Mouse (Mus musculus): ENCODE measurements at regions not wholly inside any gene's neighbourhood (a gene's known extent, or its start where the extent isn't known, plus 50 kb on each side); places are given as distances from the start of the nearest gene placed in this dataset.

DNA sequence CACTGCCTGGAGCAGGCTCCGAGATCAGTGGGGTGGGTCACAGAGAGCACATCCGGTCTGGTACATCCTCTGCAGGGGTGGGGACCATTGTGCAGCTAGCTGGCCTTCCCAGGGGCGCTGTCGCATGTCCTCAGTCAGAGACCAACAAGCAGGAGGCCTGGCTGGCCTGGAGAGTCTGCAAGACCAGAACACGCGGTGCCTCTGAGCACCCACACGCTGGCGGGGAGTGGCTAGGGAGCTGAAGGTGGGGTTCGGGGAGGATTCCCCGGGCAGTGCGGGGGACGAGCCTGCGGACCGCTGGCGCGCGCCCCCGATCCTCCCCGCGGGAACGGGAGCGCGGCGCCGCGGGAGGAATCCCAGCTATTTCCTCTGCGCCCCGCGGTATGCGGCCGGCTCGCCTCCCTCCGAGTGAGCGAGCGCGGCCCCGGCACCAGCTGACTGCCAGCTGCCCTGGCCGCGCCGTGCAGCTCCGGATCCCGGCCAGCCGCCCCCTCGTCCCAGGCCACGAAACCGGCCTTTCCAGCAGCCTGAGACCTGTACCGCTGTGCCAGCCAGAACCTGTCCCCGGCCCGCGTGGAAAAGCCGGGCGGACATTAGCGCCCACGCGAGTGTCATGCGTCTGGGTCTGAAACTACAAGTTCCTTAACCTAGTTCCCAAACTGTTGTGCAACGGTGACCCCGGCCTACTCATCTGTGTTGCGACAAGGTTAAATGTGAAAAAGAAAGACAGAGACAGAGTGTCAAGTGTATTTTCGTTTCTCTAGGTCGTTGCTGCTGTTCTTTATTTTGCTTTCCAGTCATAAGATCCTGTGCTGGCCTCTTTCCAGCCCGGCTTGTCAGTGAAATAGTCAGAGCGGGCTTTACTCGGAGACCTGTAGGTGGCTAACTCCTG is 61.2 kb downstream of the Pkdcc start:
- peak overlapping the region; percentile 75 for H3K4me3 ChIP-seq
- peak; percentile 27 to 61 for DNase-seq (ENCODE audit: low spot score in 2 of 2)
- TF ChIP-seq CTCF (conservative IDR thresholded peaks at IDR 0.05) = peak; percentile 20; the same call in 1 of the 2 replicates
- peak overlapping the region; percentile 96 for H3K27ac ChIP-seq

DNA sequence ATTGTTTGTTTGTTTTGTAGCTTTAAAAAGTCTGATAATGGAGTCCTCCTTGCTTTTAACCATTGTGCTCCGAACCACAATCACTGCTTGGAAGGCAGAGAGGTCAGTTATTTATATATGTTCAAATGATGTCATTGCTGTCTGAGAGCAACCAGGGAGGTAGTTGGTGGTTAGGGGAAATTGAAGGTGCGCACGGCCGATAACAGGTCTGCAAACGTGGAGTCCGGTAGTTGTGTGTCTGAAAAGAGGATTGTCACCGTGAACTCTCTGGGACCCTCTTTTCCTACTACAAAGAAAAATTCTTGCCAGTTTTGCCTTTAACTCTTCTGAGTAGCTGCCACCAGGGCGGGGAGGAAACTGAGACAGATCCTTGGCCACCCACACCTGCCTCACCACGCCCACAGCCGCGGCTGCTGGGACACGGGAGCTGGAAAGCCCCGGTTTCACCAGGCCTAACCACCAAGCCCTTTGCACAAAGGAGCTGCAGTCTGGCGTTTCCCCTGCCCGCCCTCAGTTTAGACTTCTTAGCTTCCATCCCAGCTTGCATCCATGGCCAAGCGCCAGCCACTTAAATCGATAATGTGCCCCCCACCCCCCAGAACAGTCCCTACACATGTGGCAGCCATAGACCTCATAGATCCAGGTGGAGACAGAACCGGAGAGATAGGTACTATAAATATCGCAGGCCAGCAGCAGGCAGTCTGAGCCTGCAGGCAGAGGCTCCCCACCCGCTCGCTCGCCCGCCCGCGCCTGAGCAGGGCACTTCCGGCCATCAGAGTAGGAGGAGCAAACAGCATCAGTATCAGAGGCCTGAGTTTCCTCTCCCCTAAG is 62.2 kb downstream of the Pkdcc start:
- peak in 1 of 2 experiments; percentile 45 for DNase-seq (ENCODE audit: low spot score in 2 of 2)
- H3K4me3 ChIP-seq = peak overlapping the region; percentile 23; the same call in 1 of the 2 replicates
- H3K27ac ChIP-seq = peak overlapping the region; percentile 96
- no peak for TF ChIP-seq CTCF (conservative IDR thresholded peaks at IDR 0.05)

DNA sequence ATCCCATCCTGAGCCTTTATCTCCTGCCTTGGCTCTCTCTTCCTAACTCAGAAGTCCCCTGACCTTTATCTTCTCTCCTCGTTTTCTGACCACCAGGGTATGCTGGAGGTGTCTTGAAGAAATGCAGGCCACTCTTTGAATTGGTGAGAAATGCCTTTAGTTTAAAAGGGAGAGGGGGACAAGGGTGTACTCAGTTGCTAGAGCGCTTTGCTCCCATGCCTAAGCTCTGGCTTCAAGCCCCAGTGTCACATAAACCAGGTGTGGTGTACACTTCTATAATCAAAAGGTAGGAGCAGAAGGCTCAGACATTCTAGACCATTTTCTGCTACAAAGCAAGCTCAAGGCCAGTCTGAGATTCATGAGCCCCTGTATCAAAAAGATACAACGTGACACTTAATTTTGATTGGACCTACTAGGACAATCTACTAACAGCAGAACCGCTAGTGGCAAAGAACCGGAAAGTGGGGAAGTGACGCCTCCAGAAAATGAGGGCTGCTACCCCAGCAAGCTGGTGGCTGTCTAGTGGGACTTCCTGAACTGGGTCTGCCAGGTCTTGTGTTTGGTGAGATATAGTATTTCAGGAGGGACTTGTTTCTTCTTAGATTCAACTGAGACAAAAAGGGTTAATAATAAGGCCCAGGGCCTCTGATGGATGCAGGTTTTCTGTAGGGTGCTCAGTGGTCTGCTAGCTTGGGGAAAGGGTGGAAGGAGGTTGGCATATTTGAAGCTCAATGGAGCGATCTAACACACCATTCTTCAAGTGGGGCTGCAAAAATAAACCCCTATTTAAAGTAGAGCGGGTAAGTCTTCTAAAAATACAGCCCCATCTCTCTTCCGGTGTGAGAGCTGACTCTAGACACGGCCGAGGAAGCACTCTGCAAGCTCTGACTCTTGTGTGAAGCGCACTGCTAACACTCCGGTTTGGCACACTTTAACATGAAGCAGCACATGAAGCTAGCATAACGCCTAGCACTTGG is 63.1 kb downstream of the Pkdcc start:
- TF ChIP-seq CTCF (conservative IDR thresholded peaks at IDR 0.05) = no peak
- Histone ChIP-seq H3K27ac (peak overlapping the region; percentile 96), H3K4me3 (no peak overlapping the region)
- no peak for DNase-seq (ENCODE audit: low spot score in 2 of 2)

- no peak overlapping the region for H3K27ac ChIP-seq
- H3K4me3 ChIP-seq = no peak overlapping the region
- no peak for TF ChIP-seq CTCF (conservative IDR thresholded peaks at IDR 0.05)
- no peak for DNase-seq (ENCODE audit: low spot score in 2 of 2)
Measured at GRCm38 (mm10) chr17:83283328-83283727, 67.4 kb upstream of the Eml4 start.

DNA sequence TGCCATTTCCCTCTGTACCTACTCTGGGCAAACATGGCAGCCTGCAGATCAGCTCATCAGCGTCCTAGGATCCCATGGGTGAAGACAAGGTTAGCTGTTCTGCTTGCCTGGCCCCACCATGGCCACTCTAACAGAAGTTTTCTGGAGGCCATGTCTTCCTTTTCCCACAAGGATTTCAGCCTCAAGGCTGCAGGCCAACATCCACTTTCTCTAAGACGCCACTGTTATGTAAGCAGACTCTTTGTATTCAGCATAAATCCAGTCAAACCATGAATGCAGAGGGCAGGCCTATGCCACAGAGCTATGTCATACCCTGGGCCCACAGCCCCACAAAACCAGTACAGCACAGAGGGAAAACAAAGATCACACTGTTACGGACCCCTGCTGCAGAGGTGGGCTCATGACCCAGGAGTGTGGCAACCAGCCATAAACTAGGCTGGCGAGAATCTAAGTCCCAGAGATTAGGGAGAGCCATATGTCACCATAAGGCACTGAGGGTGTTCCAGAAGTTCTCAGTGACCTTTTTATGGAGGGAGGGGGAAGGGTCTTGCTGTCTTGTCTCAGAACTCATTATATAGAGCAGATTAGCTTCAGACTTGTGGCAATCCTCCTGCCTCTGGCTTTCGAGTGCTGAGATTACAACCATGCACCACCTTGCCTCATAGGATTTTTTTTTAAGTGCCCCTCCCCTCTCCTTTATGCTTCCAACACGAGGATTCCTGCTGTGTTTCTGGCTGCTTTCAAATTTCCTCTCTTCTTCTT is 63.2 kb upstream of the Eml4 start:
- no peak for DNase-seq (ENCODE audit: low spot score in 2 of 2)
- H3K4me3 ChIP-seq = no peak overlapping the region
- peak overlapping the region; percentile 29; the same call in 1 of the 2 replicates for H3K27ac ChIP-seq
- no peak for TF ChIP-seq CTCF (conservative IDR thresholded peaks at IDR 0.05)

DNA sequence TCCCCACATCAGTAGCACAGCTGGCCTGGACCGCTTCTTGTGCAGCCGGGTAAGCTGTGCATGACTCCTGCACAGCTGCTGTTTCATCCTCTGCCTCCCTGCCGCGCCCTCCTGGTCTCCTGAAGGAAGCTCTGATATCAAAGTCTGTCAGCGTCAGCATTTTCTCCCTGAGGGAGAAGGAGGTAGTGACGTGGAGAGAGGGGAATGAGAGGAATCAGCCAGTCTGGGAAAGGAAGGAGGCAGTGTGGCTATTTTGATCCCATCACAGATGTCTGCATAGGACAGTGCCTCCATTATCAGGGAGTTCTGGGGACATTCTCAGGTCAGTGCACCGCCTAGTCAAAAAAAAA is 62.6 kb upstream of the Eml4 start:
- no peak overlapping the region for H3K4me3 ChIP-seq
- TF ChIP-seq CTCF (conservative IDR thresholded peaks at IDR 0.05) = no peak
- peak in 1 of 2 experiments; percentile 27 for DNase-seq (ENCODE audit: low spot score in 2 of 2)
- H3K27ac ChIP-seq = peak overlapping the region; percentile 29; the same call in 1 of the 2 replicates

GRCm38 (mm10) chr17:83295526-83296238 is 55.0 kb upstream of the Eml4 start:
- H3K4me3 ChIP-seq = no peak overlapping the region
- no peak for DNase-seq (ENCODE audit: low spot score in 2 of 2)
- TF ChIP-seq CTCF (conservative IDR thresholded peaks at IDR 0.05) = no peak
- no peak overlapping the region for H3K27ac ChIP-seq

DNA sequence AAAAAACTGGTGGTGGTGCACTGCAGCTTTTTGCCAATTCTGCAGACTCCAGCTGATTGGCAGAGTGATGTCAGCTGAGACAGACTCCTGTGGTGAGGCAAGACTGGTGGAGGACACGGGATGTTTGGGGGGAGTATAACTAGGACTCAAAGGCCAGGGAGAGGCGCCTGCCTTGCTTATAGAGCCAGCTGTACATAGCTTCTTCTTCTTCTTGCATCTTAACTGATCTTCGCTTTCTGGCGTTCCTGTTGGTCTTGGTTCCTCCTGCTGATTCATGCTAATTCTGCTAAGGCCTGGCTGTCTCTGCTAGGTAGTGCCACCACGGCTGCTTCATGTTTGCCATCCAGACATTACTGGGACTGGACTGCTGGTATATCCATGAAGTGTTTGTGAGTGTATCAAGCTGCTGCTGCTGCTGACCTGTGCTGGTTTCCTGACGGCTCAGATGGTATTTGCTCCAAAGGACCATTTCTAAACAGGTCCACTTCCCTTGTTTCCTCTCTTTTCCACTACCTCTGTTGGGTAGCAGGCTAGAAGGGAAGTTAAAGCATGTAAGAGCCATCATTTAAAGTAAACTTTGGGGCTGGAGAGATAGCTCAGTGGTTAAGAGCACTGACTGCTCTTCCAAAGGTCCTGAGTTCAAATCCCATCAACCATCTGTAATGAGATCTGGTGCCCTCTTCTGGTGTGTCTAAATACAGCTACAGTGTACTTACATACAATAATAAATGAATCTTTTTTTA is 53.2 kb upstream of the Eml4 start:
- 0 out of 2 replicates have a peak, but pooled peaks have one; percentile 8 for TF ChIP-seq CTCF (conservative IDR thresholded peaks at IDR 0.05)
- no peak for DNase-seq (ENCODE audit: low spot score in 2 of 2)
- Histone ChIP-seq H3K27ac (no peak overlapping the region), H3K4me3 (no peak overlapping the region)

Data from layer of hippocampus, adult 2 months (tissue).